Mouse (Mus musculus) liver, adult 2 months (tissue): ENCODE results near the gene Tshz2. TPM values are rescaled to one million over a fixed set of nuclear protein-coding genes. Genes with fewer than 3 reads are reported as not detected.
A peak's percentile ranks its signal among the peaks of the same experiment; 100 is the strongest.
"Not testable (repeated sequence)": the region's sequence is repeated elsewhere in the genome, so short reads cannot be mapped to it uniquely, and the experiment has no call there.

ENCODE experiments used
- DNase-seq: peaks from one replicate; pipeline ENCODE4 v3.0.0-alpha.2; 2011; ENCODE audit warnings: low read depth, low spot score; ENCODE audit errors: extremely low read depth
- H3K27ac ChIP-seq: fragments of 200-500 bp; replicated peaks from 2 replicates; pipeline ENCODE4 v1.5.1; 2012; ENCODE audit warnings: low read depth, mild to moderate bottlenecking, control low read depth, inconsistent platforms, low read length; ENCODE audit not compliant: insufficient read depth
- H3K27me3 ChIP-seq: fragments of 200-500 bp; 2 replicates; pipeline ENCODE4 v1.6.1; 2012; ENCODE audit warnings: mild to moderate bottlenecking, moderate library complexity, low read length, inconsistent platforms; ENCODE audit not compliant: control insufficient read depth, insufficient read depth
- H3K36me3 ChIP-seq: fragments of 200-500 bp; 2 replicates; pipeline ENCODE4 v1.6.1; 2012; ENCODE audit warnings: low read length, inconsistent platforms; ENCODE audit not compliant: control insufficient read depth, insufficient read depth
- H3K4me1 ChIP-seq: fragments of 200-500 bp; 2 replicates; pipeline ENCODE4 v1.6.1; 2011; ENCODE audit warnings: low read length; ENCODE audit not compliant: control insufficient read depth, insufficient read depth
- H3K4me3 ChIP-seq: fragments of 200-500 bp; 2 replicates; pipeline ENCODE4 v1.5.1; 2011; ENCODE audit warnings: low read depth, mild to moderate bottlenecking, control low read depth, low read length, moderate library complexity; ENCODE audit not compliant: insufficient read depth
- H3K79me2 ChIP-seq: fragments of 200-500 bp; 2 replicates; pipeline ENCODE4 v1.6.1; 2012; ENCODE audit warnings: inconsistent platforms, mild to moderate bottlenecking, low read length, moderate library complexity; ENCODE audit not compliant: control insufficient read depth, insufficient read depth
- H3K9ac ChIP-seq: fragments of 200-500 bp; 2 replicates; pipeline ENCODE4 v1.6.1; 2012; ENCODE audit warnings: low read depth, mild to moderate bottlenecking, control low read depth, inconsistent platforms, low read length
- CTCF ChIP-seq: fragments of 200-500 bp; IDR thresholded peaks from 2 replicates; pipeline ENCODE4 v1.5.1; 2011; ENCODE audit warnings: low read depth, low read length, control low read depth
- POLR2A ChIP-seq: fragments of 200-500 bp; IDR thresholded peaks from 2 replicates; pipeline ENCODE4 v1.6.1; 2011; ENCODE audit warnings: low read length, control low read depth; ENCODE audit not compliant: insufficient read depth; ENCODE audit errors: extremely low read depth
- WGBS: fragments of 180-500 bp; shearing (Covaris S2); methylation state at CpG from one replicate; pipeline ENCODE4 v1.1.7; 2018; 5-methylcytosine and 5-hydroxymethylcytosine counted together
- polyA plus RNA-seq: library from polyadenylated mRNA; depleted of rRNA; stranded (reverse); fragments of >200 nt; gene quantifications from 2 replicates; pipeline ENCODE4 v1.2.3, GENCODE M21; 2012
- total RNA-seq: library from RNA; depleted of rRNA; stranded (reverse); fragments of >200 nt; gene quantifications from 2 replicates; pipeline ENCODE4 v1.2.3, GENCODE M21; 2014

The Tshz2 gene
- total and polyA plus RNA-seq, 2 experiments: 3.3 to 4.1 TPM

DNA sequence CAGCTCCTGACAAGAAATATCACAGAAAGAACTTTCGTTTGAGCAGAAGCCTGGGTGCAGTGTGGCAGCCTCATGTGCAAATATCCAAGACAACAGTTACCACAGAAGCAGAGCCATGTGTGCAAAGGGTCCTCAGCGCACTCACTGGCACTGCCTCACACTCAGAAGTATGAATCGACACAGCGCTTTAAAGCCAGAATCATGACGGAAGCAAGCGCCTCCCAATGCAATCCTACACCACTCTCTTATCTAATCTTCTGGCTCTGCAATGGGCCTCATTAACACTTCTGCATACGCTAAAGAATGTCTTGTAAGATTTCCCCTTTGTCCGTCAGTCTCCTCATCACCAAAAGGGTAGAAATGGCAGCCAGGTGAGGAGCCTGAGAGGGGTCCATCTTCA is 133.4 kb downstream of the Tshz2 start:
- H3K4me3 ChIP-seq: no peak overlapping the region
- H3K4me1 ChIP-seq: peaks cover 5% of the 10 kb centered on the region
- no peak overlapping the region for H3K9ac ChIP-seq
- no peaks in the 10 kb centered on the region for H3K27me3 ChIP-seq
- H3K36me3 ChIP-seq: no peaks in the 10 kb centered on the region
- TF ChIP-seq POLR2A: no peak
- TF ChIP-seq CTCF: no peak
- 88% methylated on average over 8 of the region's 8 CpGs for WGBS
- H3K27ac ChIP-seq: no peak overlapping the region
- H3K79me2 ChIP-seq: no peaks in the 10 kb centered on the region
- DNase-seq: no peak

DNA sequence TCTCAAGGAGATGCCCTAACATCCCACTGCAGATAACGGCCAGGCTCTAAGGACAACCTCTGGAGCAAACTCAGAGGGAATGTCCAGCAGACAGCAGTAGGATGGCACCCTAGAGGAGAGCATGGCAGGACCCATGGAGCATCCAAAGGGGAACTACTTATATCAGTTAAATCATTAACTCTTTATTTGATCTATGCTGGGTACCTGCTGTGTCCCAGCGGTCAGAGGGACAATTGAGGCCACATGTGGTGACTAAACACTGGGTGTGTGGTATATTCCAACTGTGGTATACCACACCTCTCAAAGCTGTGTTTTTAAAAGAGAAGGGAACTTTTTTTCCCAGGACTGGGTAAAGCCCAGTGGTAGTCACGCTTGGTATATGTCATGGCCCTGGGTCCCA is 134.5 kb downstream of the Tshz2 start:
- peaks cover 5% of the 10 kb centered on the region for H3K4me1 ChIP-seq
- no peak overlapping the region for H3K9ac ChIP-seq
- no peaks in the 10 kb centered on the region for H3K36me3 ChIP-seq
- H3K4me3 ChIP-seq: no peak overlapping the region
- no peaks in the 10 kb centered on the region for H3K27me3 ChIP-seq
- TF ChIP-seq CTCF (no peak), POLR2A (no peak)
- no peak overlapping the region for H3K27ac ChIP-seq
- 51% methylated on average over 3 of the region's 3 CpGs for WGBS
- H3K79me2 ChIP-seq: no peaks in the 10 kb centered on the region
- no peak for DNase-seq

DNA sequence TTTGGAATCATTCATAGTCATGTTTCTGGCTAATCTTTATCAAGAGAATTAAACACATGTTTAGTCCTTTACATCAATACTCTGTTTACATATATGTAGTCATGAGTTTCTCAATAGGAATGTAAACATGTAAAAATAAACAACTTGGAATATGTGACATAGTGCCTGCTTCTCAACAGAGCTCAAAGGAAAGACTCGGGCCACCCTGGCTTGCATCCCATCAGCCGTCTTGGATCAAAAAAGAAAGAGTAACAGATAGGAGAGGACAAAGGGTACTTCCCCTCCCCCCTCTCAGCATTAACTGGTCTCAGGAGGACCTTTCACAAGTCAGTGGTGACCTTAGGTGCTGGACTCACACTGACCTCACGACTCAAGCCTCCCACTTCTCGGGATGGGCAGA is 142.3 kb downstream of the Tshz2 start:
- WGBS: 62% methylated on average over 4 of the region's 4 CpGs
- no peak overlapping the region for H3K9ac ChIP-seq
- H3K36me3 ChIP-seq: no peaks in the 10 kb centered on the region
- H3K79me2 ChIP-seq: no peaks in the 10 kb centered on the region; the same call in 1 of the 2 replicates
- H3K4me3 ChIP-seq: no peak overlapping the region
- no peak overlapping the region for H3K27ac ChIP-seq
- H3K27me3 ChIP-seq: no peaks in the 10 kb centered on the region
- no peak for TF ChIP-seq POLR2A
- TF ChIP-seq CTCF: no peak
- no peak for DNase-seq
- H3K4me1 ChIP-seq: peaks cover 6% of the 10 kb centered on the region; the same call in 1 of the 2 replicates

DNA sequence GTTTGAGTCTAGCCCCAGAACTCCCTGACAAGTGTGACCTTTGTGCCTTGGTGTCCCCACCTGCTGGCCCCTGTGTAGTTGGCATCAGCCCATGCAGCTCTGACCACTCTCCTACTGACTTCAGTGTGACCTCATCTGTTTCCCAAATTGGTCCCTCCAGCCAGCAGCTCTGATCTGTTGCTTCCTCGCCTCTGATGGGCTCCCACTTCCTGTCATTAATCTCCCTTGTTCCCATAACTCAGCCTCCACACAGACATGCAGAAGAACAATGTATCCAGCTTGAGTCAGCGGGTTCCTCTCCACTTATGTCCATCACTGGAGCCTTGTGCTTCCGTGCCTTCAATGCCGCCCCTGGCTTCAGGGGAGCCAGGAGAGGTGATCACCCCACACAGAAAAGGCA is 144.4 kb downstream of the Tshz2 start:
- no peaks in the 10 kb centered on the region for H3K27me3 ChIP-seq
- peaks cover 6% of the 10 kb centered on the region for H3K4me1 ChIP-seq
- H3K27ac ChIP-seq: no peak overlapping the region
- 67% methylated on average over 4 of the region's 4 CpGs for WGBS
- H3K36me3 ChIP-seq: no peaks in the 10 kb centered on the region
- no peaks in the 10 kb centered on the region; the same call in 1 of the 2 replicates for H3K79me2 ChIP-seq
- H3K9ac ChIP-seq: no peak overlapping the region
- no peak overlapping the region for H3K4me3 ChIP-seq
- no peak for TF ChIP-seq POLR2A
- no peak for TF ChIP-seq CTCF
- peak; percentile 32 for DNase-seq

DNA sequence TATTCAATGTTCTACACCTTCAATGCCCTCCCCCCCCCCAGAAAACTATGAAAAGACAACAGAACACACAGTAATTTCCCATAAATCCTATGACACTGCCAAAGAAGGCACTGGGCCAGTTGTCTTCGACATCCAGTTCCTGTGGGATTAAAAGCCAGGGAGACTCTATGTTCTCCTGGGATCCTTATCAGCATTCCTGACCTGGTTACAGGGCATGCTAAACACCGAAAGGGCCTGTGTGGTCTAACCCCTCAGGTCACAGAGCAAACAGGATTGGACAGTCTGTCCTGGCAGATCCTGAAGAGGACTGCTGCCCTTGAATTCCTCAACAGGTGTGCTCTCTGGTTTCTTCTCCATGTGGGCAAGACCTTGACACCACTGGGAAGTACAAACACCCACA is 145.0 kb downstream of the Tshz2 start:
- no peaks in the 10 kb centered on the region for H3K27me3 ChIP-seq
- peaks cover 6% of the 10 kb centered on the region for H3K4me1 ChIP-seq
- H3K36me3 ChIP-seq: no peaks in the 10 kb centered on the region
- no peak overlapping the region for H3K27ac ChIP-seq
- TF ChIP-seq CTCF (no peak), POLR2A (no peak)
- DNase-seq: no peak
- no peak overlapping the region for H3K4me3 ChIP-seq
- H3K9ac ChIP-seq: no peak overlapping the region
- no peaks in the 10 kb centered on the region; the same call in 1 of the 2 replicates for H3K79me2 ChIP-seq
- 48% methylated on average over 2 of the region's 2 CpGs for WGBS

DNA sequence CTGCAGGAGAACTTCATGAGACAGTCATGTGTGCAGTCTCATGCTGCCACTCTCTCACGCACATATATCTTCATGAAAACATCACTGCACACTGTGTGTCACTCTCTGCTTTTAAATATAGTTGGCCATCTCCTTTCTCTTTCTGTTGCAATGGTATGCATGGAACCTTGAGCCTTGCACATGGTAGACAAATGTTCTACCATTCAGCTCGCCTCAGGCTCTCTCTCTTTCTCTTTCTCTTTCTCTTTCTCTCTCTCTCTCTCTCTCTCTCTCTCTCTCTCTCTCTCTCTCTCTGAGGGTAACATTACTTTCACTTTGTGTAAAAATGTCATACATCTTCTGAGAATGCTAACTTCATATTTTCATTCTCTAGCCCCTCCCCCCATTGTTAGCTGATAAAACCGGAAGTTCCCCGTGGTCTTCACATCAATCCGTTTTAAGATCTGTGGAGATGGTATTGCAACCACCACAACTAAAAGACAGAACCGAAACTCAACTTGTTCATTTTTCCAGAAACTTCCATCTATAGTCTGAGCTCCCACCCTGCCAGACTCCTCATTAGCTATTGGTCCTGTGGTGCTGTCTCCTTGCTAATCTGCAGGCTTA is 146.0 kb downstream of the Tshz2 start:
- H3K4me1 ChIP-seq: peaks cover 6% of the 10 kb centered on the region
- DNase-seq: no peak
- no peak overlapping the region for H3K9ac ChIP-seq
- H3K79me2 ChIP-seq: no peaks in the 10 kb centered on the region; the same call in 1 of the 2 replicates
- no peaks in the 10 kb centered on the region for H3K27me3 ChIP-seq
- H3K4me3 ChIP-seq: no peak overlapping the region
- H3K36me3 ChIP-seq: no peaks in the 10 kb centered on the region
- WGBS: 90% methylated on average over 6 of the region's 6 CpGs
- TF ChIP-seq CTCF: no peak
- no peak for TF ChIP-seq POLR2A
- no peak overlapping the region for H3K27ac ChIP-seq

DNA sequence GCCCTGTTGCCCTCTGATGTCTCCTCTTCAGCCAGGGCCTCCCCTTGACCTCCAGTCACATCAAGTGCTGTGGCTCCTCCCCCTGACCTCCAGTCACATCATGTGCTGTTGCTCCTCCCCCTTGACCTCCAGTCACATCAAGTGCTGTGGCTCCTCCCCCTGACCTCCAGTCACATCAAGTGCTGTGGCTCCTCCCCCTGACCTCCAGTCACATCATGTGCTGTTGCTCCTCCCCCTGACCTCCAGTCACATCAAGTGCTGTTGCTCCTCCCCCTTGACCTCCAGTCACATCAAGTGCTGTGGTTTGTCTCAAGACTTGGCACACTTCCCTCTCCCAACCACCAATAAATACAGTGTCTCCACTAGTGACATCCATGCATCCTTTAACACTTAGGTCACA is 148.9 kb downstream of the Tshz2 start:
- not testable (repeated sequence) for DNase-seq

More for the DNA sequence above, 148.9 kb downstream of the Tshz2 start:
- H3K9ac ChIP-seq, H3K27ac ChIP-seq, H3K27me3 ChIP-seq, H3K4me1 ChIP-seq, H3K4me3 ChIP-seq, H3K79me2 ChIP-seq, H3K36me3 ChIP-seq: not testable (repeated sequence)
